Mouse (Mus musculus): ENCODE measurements around the gene Mef2c.

DNA sequence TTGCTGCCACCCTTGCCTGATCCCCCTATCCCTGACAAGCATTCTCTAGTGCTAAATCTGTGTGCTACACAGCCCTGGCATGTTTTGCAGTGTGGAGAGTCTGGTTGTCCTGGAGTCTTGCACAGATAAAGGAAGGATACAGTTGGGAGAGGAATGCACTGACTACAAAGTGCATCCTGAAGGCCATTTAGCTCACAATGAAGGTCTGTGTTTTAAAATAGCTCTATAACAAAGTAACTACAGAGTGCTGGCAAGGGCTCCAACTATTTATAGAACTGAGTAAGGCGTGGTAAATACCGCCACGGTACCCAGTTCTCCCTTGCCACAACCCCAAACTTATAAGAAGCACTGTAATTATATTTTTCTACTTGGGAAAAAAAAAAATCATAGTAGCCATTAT is 61.9 kb downstream of the Mef2c start:
- no peak for TF ChIP-seq POLR2A (IDR thresholded peaks at IDR 0.05; ENCODE audit: control insufficient read depth, low read depth, low read length)
- no peak for TF ChIP-seq CTCF (IDR thresholded peaks at IDR 0.05; ENCODE audit: control insufficient read depth, insufficient read depth, insufficient replicate concordance, low read depth, low read length)

Data from testis, adult 2 months (tissue).